Mouse (Mus musculus) olfactory bulb, adult 2 months (tissue): ENCODE data around the gene Rbfox2.

ENCODE experiments used
- CTCF ChIP-seq: fragments of 200-500 bp; IDR thresholded peaks from 2 replicates; pipeline ENCODE4 v1.5.1; 2012; ENCODE audit warnings: low read depth, mild to moderate bottlenecking, low read length, moderate library complexity; ENCODE audit not compliant: insufficient read depth
- POLR2A ChIP-seq: fragments of 200-500 bp; IDR thresholded peaks from 2 replicates; pipeline ENCODE4 v1.6.1; 2012; ENCODE audit warnings: mild to moderate bottlenecking, low read depth, low read length, moderate library complexity; ENCODE audit not compliant: insufficient read depth

DNA sequence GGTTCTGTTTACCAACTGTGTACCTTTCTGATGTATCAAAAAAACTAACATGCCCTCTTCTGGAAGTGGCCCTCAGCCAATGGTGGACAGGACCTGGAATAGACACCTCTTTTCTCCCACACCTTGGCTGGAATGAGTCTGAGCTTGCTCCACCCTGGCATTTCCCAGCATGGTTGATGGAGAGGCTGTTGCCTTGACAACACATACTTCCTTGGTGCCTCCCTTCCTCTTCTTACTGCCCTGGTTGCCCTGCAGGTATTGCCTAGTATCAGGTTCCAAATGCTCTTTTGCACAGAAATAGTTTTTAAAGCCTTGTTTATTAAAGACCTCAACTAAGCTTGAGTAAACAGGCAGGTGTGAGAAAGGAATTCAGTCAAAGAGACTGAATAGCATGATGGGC, 33.8 kb upstream of the Rbfox2 start:
- TF ChIP-seq CTCF (no peak), POLR2A (no peak)
